Mouse (Mus musculus): ENCODE measurements around the gene Kncn. TPM values are rescaled to one million over a fixed set of nuclear protein-coding genes. Genes with fewer than 3 reads are reported as not detected.

Kncn gene
- polyA plus RNA-seq, 1 experiment, result not detected

GRCm38 (mm10) chr4:115922688-115923087, 38.5 kb downstream of the Kncn start:
- no peak for TF ChIP-seq POLR2A (IDR thresholded peaks at IDR 0.05; ENCODE audit: low read depth, low read length)
- no peak for TF ChIP-seq CTCF (IDR thresholded peaks at IDR 0.05; ENCODE audit: borderline replicate concordance, insufficient read depth, low read length)
- no peak overlapping the region for H3K4me3 ChIP-seq (ENCODE audit: insufficient read depth, low read length)

DNA sequence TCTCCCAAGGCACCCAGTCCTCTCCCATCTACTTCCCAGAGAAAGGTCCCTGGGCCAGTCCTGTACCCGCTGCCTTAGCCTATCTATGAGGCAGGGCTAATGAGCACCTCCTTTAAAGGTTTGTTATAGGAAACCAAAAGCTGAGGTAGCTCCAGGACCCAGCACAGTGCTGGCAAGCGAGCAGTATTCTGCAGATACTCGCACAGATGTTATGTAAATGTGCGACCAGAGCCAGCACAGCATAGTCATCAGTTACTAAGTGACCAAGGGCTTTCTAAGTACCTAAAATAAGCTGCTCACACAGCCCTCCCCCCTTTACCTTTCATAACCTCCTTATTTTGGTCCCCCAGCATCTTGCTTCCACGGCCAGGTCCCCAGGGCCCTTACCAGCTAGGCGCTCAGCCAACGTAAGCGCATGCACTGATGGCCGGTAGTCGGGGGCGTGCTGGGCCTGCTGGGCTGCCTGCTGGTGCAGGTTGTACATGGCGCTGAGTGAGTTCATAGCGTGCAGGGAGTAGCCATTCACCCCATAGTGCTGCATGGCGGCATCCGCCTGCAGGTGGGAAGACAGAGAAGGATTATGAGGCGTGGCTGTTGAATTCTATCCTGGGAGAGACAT, 39.2 kb downstream of the Kncn start:
- H3K4me1 ChIP-seq (ENCODE audit: control insufficient read depth, insufficient read depth, low read length), result peaks cover 5% of the 10 kb centered on the region; the same call in 1 of the 2 replicates
- H3K27ac ChIP-seq (ENCODE audit: insufficient read depth, low read length), result no peak overlapping the region
- TF ChIP-seq POLR2A (IDR thresholded peaks at IDR 0.05; ENCODE audit: low read depth, low read length), result no peak
- no peak for TF ChIP-seq CTCF (IDR thresholded peaks at IDR 0.05; ENCODE audit: borderline replicate concordance, insufficient read depth, low read length)
- no peak overlapping the region for H3K4me3 ChIP-seq (ENCODE audit: insufficient read depth, low read length)

More at GRCm38 (mm10) chr4:115922688-115923087, 38.5 kb downstream of the Kncn start:
- peaks cover 5% of the 10 kb centered on the region; the same call in 1 of the 2 replicates for H3K4me1 ChIP-seq (ENCODE audit: control insufficient read depth, insufficient read depth, low read length)
- H3K27ac ChIP-seq (ENCODE audit: insufficient read depth, low read length), result no peak overlapping the region

- no peak for TF ChIP-seq POLR2A (IDR thresholded peaks at IDR 0.05; ENCODE audit: low read depth, low read length)
- no peak for TF ChIP-seq CTCF (IDR thresholded peaks at IDR 0.05; ENCODE audit: borderline replicate concordance, insufficient read depth, low read length)
- H3K4me1 ChIP-seq (ENCODE audit: control insufficient read depth, insufficient read depth, low read length), result peaks cover 5% of the 10 kb centered on the region; the same call in 1 of the 2 replicates
- H3K4me3 ChIP-seq (ENCODE audit: insufficient read depth, low read length), result no peak overlapping the region
- no peak overlapping the region for H3K27ac ChIP-seq (ENCODE audit: insufficient read depth, low read length)
These were observed 43.4 kb downstream of the Kncn start for GRCm38 (mm10) chr4:115927637-115928036.

GRCm38 (mm10) chr4:115931556-115932088, 47.4 kb downstream of the Kncn start:
- TF ChIP-seq CTCF (IDR thresholded peaks at IDR 0.05; ENCODE audit: borderline replicate concordance, insufficient read depth, low read length), result no peak
- TF ChIP-seq POLR2A (IDR thresholded peaks at IDR 0.05; ENCODE audit: low read depth, low read length), result no peak
- H3K4me3 ChIP-seq (ENCODE audit: insufficient read depth, low read length), result no peak overlapping the region
- no peak overlapping the region for H3K27ac ChIP-seq (ENCODE audit: insufficient read depth, low read length)
- no peaks in the 10 kb centered on the region for H3K4me1 ChIP-seq (ENCODE audit: control insufficient read depth, insufficient read depth, low read length)

GRCm38 (mm10) chr4:115935835-115936581, 51.8 kb downstream of the Kncn start:
- H3K27ac ChIP-seq (ENCODE audit: insufficient read depth, low read length), result no peak overlapping the region
- H3K4me1 ChIP-seq (ENCODE audit: control insufficient read depth, insufficient read depth, low read length), result no peaks in the 10 kb centered on the region
- TF ChIP-seq CTCF (IDR thresholded peaks at IDR 0.05; ENCODE audit: borderline replicate concordance, insufficient read depth, low read length) (no peak), POLR2A (IDR thresholded peaks at IDR 0.05; ENCODE audit: low read depth, low read length) (no peak)
- H3K4me3 ChIP-seq (ENCODE audit: insufficient read depth, low read length), result no peak overlapping the region

DNA sequence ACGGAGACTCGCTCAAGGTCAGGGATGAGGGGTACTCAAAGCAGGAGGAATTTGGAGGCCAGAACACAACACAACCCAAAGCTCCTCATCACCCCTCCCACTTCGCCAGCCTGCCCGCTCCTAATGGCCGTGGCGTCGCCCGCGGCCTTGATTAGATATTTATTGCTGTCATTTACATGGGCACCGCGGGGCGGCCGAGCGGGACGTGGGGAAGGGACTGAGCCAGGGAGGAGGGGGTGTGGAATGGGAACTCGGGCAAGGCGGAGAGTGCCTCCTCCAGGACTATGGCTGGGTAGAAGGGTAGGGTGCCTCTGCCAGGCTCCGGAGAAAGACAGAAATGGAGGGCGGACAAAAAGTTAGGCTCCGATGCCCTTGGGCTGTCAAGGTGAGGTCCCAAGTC, 52.4 kb downstream of the Kncn start:
- Histone ChIP-seq H3K4me1 (ENCODE audit: control insufficient read depth, insufficient read depth, low read length) (no peaks in the 10 kb centered on the region), H3K27ac (ENCODE audit: insufficient read depth, low read length) (no peak overlapping the region), H3K4me3 (ENCODE audit: insufficient read depth, low read length) (no peak overlapping the region)
- TF ChIP-seq POLR2A (IDR thresholded peaks at IDR 0.05; ENCODE audit: low read depth, low read length), result no peak
- TF ChIP-seq CTCF (IDR thresholded peaks at IDR 0.05; ENCODE audit: borderline replicate concordance, insufficient read depth, low read length), result no peak

DNA sequence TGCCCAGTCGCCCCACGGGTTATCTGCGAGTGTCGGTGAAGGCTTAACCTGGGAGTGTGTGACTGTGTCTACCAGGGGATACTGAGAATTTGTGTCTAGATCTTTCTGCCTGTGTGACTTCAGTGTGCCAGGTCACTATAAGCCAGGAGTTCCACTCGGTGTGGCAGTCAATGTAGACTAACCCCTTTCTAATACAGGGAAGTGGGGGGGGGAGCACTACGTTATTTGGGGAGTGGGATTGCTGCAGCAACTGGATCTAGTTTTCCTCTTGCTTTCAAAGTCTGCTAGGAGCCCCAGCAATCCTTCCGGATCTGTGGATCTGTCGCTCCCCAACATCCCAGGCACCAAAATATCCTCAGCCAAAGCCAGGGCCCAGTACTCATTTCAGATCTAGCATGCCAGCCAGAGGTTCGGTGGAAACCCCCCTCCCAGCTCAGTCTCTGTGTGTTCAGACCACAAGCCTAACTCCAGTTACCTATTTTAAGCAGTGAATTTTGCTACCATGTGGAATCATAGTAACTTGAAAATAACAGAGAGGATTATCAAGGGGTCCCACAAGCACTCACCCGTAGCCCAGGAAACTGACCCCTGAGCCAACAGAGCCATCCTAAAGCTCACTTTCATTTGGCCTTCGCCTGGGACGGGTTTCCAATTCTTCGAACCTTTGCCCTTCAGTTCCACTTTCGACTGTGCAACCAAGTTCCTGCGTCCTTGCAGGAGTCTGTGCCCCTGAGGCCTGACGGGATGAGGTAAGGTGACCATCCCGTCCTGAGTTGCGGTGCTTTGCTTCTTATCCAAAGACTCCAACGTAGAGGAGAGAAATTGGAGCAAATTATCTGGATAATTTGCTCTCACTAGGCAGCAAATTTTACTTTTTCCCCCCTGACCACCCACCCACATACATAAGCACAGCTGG, 53.1 kb downstream of the Kncn start:
- Histone ChIP-seq H3K27ac (ENCODE audit: insufficient read depth, low read length) (no peak overlapping the region), H3K4me3 (ENCODE audit: insufficient read depth, low read length) (no peak overlapping the region), H3K4me1 (ENCODE audit: control insufficient read depth, insufficient read depth, low read length) (no peaks in the 10 kb centered on the region)
- no peak for TF ChIP-seq CTCF (IDR thresholded peaks at IDR 0.05; ENCODE audit: borderline replicate concordance, insufficient read depth, low read length)
- TF ChIP-seq POLR2A (IDR thresholded peaks at IDR 0.05; ENCODE audit: low read depth, low read length), result no peak

DNA sequence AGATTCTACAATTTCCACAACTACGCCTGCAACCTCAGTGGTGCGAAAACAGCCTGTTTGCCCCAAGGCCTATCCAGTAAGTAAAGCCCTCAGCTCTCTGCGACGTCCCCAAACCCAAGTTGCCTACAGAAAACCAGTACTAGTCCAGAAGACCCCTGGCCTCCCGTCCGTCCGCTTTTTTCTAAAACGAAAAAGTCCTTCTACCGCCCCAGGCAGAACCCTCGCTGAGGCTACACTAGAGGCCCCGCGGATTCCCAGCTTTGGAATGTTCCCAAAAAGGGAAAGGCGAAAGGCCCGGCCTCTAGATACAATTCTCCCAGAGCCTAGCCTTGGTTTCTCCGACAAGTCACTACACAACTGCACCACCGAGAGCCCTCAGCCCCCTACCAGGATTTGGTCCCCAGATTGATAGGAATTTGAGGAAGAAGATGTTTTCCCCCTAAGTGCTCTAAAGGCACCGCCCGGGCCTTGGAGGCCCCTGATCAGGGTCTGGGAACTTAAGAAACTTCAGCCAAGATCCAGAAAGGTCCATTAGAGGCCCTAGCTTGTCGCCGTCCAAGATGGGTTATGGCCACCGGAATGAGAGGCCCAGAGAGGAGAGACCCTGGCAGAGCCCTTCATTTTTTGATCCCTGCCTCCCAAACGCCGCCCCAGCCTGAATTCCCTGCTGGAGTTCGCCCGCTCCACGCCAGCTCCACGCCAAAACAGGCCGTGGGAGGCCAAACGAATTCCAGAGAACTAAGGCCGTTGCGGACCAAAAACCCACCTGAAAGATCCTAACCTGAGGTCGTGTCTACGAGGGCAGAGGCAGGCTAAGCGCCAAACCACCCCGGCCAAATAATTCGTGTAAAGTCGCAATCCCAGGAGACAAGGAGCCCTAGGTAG, 54.3 kb downstream of the Kncn start:
- H3K4me1 ChIP-seq (ENCODE audit: control insufficient read depth, insufficient read depth, low read length), result no peaks in the 10 kb centered on the region
- no peak overlapping the region for H3K27ac ChIP-seq (ENCODE audit: insufficient read depth, low read length)
- H3K4me3 ChIP-seq (ENCODE audit: insufficient read depth, low read length), result no peak overlapping the region
- TF ChIP-seq POLR2A (IDR thresholded peaks at IDR 0.05; ENCODE audit: low read depth, low read length) (no peak), CTCF (IDR thresholded peaks at IDR 0.05; ENCODE audit: borderline replicate concordance, insufficient read depth, low read length) (no peak)

Other genes with a start within 250 kb of the Kncn start
- 0.32 TPM in 1 of 2 replicates, not detected in the other for gene Cyp4b1, start 236.7 kb upstream of the Kncn start, polyA plus RNA-seq (2011; ENCODE audit: insufficient read length, low read depth, missing spikeins)
- 36.7 and 39.3 TPM in 2 replicates for gene Efcab14, start 146.7 kb upstream of the Kncn start, polyA plus RNA-seq (2011; ENCODE audit: insufficient read length, low read depth, missing spikeins)
- gene Tex38, start 103.4 kb upstream of the Kncn start, polyA plus RNA-seq (2011; ENCODE audit: insufficient read length, low read depth, missing spikeins), result not detected in 2 replicates
- gene Atpaf1, start 99.6 kb upstream of the Kncn start, polyA plus RNA-seq (2011; ENCODE audit: insufficient read length, low read depth, missing spikeins), result 29.2 and 31.5 TPM in 2 replicates
- gene Mob3c, start 56.3 kb upstream of the Kncn start, polyA plus RNA-seq (2011; ENCODE audit: insufficient read length, low read depth, missing spikeins), result 5.8 and 7.2 TPM in 2 replicates
- gene Mknk1, start 45.2 kb upstream of the Kncn start, polyA plus RNA-seq (2011; ENCODE audit: insufficient read length, low read depth, missing spikeins), result 23.5 and 30.9 TPM in 2 replicates
- not detected in 2 replicates for gene 6430628N08Rik, start 6.3 kb downstream of the Kncn start, polyA plus RNA-seq (2011; ENCODE audit: insufficient read length, low read depth, missing spikeins)
- not detected in 2 replicates for gene Dmbx1, start 55.5 kb downstream of the Kncn start, polyA plus RNA-seq (2011; ENCODE audit: insufficient read length, low read depth, missing spikeins)
- gene Faah, start 133.5 kb downstream of the Kncn start, polyA plus RNA-seq (2011; ENCODE audit: insufficient read length, low read depth, missing spikeins), result not detected in 2 replicates
- 13.0 and 17.6 TPM in 2 replicates for gene Nsun4, start 169.5 kb downstream of the Kncn start, polyA plus RNA-seq (2011; ENCODE audit: insufficient read length, low read depth, missing spikeins)
- gene Uqcrh, start 190.7 kb downstream of the Kncn start, polyA plus RNA-seq (2011; ENCODE audit: insufficient read length, low read depth, missing spikeins), result 360 and 404 TPM in 2 replicates
- 71.6 and 81.9 TPM in 2 replicates for gene Lrrc41, start 190.9 kb downstream of the Kncn start, polyA plus RNA-seq (2011; ENCODE audit: insufficient read length, low read depth, missing spikeins)
- 7.6 and 12.9 TPM in 2 replicates for gene Rad54l, start 239.3 kb downstream of the Kncn start, polyA plus RNA-seq (2011; ENCODE audit: insufficient read length, low read depth, missing spikeins)
- 49.5 and 54.4 TPM in 2 replicates for gene Pomgnt1, start 239.4 kb downstream of the Kncn start, polyA plus RNA-seq (2011; ENCODE audit: insufficient read length, low read depth, missing spikeins)

All from embryonic fibroblast, embryonic 13.5 days (primary cell).